Mouse (Mus musculus) right cerebral cortex, postnatal 25 days (tissue): ENCODE measurements around the gene Rapgef1.

Experiments used
- DNase-seq: peaks from one replicate; pipeline ENCODE4 v3.0.0; 2022

Rapgef1 gene

GRCm38 (mm10) chr2:29619484-29620300 is at the start of gene Rapgef1:
Gene Rapgef1, plus strand, starts transcription at chr2:29619720.
- DNase-seq, result peak; percentile 90

DNA sequence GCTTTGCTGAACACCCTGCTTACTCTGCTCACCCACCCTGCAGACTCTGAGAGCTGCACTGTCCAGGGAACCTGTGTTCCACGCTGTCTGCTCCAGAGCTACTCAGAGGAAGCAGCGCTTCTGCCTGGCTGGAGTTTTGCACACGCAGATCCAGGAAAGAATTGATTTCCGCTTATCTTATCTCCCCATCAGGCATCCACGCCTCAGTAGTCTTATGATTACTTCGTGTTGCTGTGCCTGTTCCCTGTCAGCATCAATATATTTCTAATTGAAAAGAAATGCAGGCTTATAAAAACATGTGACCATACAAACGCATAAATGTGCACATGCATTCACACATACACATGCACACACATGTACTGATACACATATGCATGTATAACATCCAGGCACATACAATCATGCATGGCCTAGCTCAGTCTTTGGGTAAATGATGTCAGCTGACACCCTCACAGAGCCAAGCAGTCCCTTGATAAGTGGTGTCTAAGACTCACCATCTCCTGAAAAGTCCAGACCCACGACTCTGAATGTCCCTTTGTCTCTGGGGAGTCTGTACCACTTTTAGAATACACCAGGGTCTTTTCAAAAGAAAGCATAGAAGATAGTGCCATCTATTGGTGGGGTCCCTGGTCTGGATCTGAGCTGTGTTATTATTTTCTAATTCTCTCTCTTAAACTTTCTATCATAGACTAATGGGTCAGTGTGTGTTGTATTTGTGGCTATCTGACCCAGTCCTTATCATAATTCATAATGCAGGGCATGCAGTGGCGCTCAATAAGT is 47.4 kb upstream of the Rapgef1 start:
- no peak for DNase-seq

DNA sequence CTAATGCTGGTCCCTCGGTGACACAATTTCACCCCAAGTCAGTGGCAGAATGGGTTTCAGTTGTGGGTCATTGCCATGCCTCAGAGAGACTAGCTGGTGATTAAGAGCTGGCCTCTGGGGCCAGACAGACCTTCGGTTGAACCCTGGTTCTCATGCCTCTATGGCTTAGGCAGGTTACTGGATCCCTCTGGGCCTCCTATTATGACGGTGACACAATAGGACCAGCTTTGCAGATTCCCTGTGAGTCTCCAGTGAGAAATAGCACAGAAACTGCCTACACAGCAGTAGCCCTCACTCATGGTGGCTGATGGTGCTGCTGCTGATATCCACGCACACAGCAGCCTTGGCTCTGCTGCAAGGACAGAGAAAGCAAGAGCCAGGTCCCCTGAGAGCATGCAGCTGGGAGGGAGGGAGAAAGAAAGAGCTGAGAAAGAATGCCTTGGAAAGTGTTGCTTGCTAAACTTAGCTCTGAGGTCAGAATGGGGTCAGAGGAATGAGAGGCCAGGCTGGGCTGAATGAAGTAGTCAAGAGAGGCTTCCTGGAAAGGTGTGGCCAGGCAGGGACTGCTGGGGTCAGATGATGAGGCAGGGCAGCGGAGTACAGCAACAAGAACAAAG is 46.6 kb upstream of the Rapgef1 start:
- DNase-seq, result no peak

DNA sequence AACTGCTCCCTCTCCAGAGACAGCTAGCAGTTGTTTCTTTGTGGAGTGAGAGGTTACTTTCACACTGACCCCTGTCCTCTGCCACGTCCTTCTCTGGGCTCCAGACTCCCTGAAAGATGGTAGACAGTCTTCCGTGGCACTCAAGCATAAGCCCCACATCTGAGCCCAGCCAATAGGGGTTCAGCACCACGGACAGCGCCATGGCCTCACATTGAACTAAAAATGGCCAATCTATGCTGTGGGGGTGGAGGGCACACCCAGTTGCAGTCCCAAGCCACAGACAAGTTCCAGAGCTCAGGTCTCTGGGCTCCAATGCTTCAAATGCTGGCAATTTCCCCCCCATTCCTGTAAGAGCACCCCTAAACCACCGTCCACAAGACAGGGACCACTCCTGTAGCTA is 45.9 kb upstream of the Rapgef1 start:
- no peak for DNase-seq

- DNase-seq, result no peak
Measured at GRCm38 (mm10) chr2:29574187-29574586, 45.3 kb upstream of the Rapgef1 start.

DNA sequence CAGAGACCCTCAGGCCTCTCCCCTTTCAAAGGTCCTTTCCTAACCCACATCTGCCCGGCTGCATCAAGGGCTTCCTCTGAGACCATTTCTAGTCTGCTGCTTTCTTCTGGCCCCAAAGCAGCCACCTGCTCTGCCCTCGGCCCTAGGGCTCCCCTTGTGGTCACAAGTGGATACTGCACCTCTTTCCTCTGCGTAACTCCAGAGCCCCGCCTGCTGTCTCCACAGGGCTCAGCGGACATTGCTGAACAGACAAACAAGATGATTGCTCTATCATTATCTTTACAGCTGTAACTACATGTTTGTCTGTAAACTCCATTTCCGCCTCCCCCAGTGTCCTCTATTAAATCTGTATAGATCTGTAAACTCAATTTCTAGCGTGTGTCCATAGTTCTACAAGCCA is 37.1 kb upstream of the Rapgef1 start:
- peak; percentile 80 for DNase-seq

- no peak for DNase-seq
Measured at GRCm38 (mm10) chr2:29586017-29586702, 33.4 kb upstream of the Rapgef1 start.

DNA sequence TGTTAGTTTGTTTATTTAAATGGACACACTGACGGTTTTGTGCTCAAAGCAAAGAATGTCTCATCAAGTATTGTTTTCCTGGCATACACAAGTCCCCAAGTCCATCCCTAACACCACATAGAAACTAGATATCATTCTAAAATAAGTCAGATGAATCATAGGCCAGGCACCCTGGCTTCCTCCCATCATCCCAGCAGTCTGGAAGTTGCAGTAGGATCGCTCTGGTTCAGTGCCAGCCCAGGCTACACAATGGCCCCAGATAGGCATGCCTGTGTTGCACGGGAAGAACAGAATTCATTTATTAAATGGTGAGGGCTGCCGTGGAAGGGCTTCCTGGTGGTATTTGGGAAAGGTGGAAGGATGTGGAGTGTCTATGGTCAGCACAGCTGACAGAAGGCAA is 31.5 kb upstream of the Rapgef1 start:
- DNase-seq, result no peak

GRCm38 (mm10) chr2:29589266-29589665 is 30.3 kb upstream of the Rapgef1 start:
- no peak for DNase-seq

DNA sequence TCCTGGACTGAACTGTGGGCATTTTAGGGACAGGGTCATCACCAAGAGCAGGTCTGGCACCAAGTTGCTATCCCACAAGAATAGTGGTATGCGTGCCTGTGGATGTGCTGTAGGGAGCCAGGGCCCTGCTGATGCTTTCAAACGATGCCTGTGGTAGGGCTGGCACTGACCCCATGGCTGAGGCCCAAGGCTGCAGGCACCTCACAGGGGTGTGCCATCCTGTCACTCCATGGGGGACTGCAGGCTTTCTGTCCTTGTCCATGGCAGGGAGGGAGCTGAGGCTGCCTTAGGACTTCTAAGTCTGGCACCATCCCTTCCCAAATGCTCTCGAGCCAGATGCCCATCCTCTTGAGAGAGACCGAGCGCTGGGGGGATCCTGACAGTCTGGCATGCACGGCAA is 27.9 kb upstream of the Rapgef1 start:
- DNase-seq, result no peak

GRCm38 (mm10) chr2:29592537-29592936 is 27.0 kb upstream of the Rapgef1 start:
- DNase-seq, result no peak

DNA sequence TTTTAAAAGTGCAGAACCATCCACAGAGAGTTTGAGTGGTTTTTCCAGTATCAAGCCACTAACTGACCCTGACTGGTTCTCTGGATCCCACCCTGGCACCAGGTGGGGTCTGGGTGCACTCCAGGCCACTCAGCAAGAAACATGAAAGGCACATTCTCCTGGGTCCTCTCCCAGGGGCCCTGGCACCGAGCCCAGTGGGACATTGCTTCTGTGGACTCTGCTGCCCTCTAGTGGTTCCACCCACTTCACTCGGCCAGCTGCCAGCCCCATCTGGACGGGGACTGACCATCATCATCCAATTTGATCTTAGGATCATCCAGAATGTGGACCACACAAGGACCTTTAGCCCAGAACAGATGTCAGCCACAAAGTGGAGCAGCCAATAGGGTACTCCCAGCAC is 15.6 kb upstream of the Rapgef1 start:
- DNase-seq, result peak; percentile 52

DNA sequence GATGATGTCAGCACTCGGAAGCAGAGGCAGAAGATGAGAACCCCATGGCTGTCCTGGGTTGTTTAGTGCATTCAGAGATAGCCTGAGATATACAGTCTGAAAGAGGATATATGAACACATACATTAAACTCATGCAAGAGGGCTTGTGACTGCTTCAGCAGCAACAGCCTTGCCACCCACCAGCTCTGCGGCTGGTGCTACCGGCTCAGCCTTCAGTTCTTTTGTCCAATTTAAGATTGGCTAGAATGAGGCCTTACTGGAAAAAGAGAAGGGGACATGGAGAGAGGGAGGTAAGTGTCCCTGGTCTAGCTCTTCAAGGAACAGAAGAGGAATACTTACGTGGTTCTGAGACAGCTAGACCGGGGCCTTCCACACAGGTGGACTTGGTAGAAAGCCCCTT is 13.9 kb upstream of the Rapgef1 start:
- no peak for DNase-seq

DNA sequence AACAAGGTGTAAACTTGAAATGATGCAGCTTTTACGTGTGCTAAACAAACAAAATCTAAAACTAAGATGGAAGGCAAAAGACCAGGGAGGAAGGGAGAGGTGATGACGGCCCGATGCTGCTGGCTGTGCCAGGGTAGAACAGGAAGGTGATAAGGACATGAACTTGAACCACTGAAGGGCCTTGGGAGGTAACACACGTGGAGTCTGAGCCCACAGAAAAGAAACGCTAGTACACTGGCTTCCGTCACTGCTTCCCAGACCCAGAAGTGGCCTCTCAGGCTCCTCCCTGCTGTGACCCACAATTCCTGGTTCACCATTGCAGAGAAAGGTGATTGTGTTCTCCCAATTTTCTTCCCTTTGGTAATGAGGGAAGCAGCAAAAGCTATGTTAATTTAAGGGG is 13.1 kb upstream of the Rapgef1 start:
- DNase-seq, result no peak

GRCm38 (mm10) chr2:29617341-29617740 is 2.2 kb upstream of the Rapgef1 start:
- peak; percentile 1 for DNase-seq

GRCm38 (mm10) chr2:29618926-29619483 is 515 bp upstream of the Rapgef1 start:
- no peak for DNase-seq

GRCm38 (mm10) chr2:29620301-29620827 is 844 bp downstream of the Rapgef1 start:
- DNase-seq, result peak; percentile 31

- DNase-seq, result peak; percentile 4
Measured at GRCm38 (mm10) chr2:29621163-29621562, 1.6 kb downstream of the Rapgef1 start.

- DNase-seq, result no peak
Measured at GRCm38 (mm10) chr2:29621636-29622035, 2.1 kb downstream of the Rapgef1 start.

- DNase-seq, result peak; percentile 3
Measured at GRCm38 (mm10) chr2:29622126-29623005, 2.8 kb downstream of the Rapgef1 start.
